Mouse (Mus musculus) neural tube, embryonic 10.5 days (tissue): ENCODE results near the gene Zdhhc18.
A peak's percentile ranks its signal among the peaks of the same experiment; 100 is the strongest.

ENCODE experiments used
- DNase-seq: peaks from one replicate; pipeline ENCODE4 v3.0.0-alpha.2; 2017; ENCODE audit warnings: low spot score; ENCODE audit errors: extremely low spot score

The Zdhhc18 gene

DNA sequence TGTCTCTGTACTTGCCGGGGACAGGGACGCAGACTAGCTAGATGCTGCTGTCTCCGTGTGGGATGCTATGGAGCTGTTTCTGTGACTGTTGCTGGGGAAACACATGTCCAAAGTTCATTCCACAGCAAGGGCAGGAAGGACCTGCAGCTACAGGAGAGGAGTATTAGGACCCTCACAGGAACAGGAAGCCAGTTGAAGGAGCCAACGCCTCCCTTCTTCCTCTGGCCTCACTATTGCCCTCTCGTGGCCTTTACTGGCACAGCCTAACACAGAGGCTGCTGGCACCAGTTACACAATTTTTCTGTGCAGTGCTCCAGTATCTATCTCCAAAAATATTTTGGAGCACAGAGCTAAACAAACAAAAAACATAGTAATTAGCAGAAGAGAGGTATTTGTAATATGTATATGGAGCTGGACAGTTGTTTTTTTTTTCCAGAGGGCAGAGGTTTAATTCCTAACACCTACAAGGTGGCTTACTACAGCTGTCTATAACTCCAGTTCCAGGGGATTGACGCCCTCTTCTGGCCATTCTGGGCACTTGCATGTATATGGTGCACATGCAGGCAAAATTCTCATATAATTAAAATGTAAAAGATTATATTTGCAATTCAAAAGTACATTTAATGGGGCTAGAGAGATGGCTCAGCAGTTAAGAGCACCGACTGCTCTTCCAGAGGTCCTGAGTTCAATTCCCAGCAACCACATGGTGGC, at the start of gene Zdhhc18:
Zdhhc18 (minus strand) TSS at position 166 of the 711 bp plus-strand sequence.
- peak; percentile 75 for DNase-seq

DNA sequence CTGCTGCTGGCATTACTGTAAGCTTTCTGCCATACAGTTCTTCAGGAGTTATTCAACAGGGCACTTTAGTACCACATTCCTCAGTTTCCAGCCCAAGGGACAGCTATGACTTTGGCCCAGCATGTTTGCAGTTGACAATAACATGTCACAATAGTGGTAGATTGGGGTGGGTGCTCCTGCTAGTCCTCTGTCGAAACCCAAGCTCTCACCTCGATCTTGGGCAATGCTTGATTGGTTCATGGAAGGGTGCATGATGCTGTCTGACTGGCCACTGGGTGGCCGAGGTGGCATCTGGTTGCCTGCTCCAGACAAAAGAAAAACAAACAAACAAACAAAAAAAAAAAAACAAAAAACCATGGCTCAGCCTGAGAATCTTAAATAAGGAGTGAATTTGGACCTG, 45.4 kb upstream of the Zdhhc18 start:
- no peak for DNase-seq

DNA sequence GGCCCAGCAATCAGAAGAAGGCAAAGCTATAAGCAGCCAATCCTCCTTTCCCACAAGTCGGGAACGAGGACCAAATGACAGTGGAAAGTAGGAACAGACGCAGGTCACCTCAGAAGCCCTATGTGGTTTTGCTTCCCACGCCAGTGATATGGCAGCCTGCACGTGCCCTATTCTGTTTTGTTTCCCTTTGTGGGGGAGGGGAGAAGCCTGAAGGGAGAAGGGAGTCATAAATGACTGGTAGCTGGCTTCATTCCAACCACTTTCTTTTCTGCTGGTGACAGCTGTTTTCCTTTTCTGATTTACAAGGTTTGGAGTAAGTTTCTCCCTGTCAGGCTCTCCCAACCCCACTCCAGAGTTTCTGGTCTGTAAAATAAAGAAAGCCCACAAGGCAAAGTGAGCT, 40.3 kb upstream of the Zdhhc18 start:
- DNase-seq, result no peak

DNA sequence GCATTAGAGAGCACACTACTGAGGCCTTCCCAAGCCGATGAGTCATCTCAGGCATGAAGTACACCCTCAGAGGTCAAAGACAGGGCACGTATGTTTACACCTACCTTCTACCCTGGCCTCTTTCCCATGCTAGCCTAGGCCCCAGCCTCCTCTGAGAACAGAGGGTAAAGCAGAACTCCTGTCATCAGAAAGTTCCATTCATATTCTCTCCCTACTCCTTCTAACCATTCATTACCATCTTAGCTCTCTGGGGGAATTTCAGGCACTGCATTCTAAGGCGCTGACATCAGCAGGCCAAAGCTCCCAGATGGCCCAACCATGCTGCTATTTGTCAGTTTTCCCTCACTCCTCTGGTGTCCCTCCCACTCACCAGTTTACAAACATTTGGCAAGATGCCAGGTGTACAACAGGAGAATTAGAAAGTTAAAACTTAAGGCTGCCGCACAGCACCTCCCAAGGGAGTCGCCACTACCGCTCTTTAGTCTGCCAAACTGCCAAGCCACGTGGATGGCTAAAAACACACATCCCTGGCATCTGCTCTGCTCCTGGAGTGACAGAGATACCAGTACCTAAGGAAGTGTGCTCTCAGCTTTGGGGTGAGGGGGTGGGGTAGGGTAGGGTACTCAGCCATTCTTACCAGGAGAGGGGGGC, 38.6 kb upstream of the Zdhhc18 start:
- no peak for DNase-seq

DNA sequence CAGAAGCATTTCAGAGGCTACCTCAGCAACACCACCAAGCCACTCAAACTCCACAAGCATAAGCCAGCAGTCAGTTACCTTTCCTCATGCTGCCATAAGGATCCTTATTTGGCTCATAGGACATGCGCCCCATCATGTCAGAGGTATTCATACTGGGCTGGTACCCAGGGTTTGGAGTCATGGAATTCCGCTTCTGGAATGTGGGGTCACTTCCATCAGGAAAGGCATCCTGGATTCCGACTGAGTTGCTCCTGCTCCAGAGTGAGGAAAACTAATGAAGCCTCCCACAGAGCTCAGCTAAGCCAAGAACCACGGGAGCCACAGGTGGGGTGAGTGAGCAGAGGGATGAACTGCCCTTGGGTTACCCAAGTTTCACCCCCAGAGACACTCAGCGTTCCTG, 37.2 kb upstream of the Zdhhc18 start:
- no peak for DNase-seq

DNA sequence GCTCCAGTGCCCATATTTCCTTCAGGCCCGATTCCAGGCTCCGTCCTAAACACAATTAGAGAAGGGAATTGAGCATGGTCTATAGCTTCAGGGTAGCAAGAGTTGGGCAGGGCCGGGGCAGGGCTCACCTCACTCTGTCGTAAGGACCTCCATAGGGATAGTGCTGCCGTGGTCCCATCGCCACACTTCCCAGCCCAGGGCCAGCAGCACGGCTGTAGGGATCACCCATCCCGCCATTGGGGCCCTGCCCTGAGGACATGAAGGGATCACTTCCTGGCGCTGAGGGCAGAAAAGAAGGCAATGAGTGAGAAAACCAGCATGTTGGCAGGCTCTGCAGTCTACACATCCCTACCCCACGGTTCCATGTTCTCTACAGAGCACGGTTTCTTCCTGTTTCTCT, 36.6 kb upstream of the Zdhhc18 start:
- no peak for DNase-seq

DNA sequence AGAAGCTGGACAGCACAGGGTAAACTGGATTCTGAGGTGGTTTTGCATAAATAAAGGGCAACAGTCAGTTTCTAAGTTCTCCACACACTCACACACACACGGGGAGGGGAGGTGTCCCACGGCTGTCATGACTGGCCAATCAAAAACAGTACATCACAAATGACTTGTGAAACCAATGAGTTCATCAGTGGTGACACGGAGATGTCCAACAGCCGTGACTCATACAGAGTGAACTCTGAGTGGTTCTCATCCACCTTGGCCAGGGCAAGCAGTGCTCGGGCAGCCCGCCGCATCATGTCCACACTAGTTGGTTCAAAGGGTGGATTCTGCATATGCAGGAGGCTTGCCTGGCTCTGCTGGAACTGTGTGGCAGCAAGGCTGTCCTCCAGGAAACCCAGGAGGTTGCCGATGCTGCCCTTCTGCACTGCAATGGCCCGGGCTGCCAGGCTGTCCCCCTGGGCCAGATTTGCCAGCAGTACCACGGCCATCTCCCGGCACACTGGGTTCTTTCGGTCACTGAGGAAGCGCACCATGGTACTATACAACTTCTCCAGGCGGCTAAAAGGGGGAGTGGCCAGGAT, 30.3 kb upstream of the Zdhhc18 start:
- DNase-seq, result no peak

DNA sequence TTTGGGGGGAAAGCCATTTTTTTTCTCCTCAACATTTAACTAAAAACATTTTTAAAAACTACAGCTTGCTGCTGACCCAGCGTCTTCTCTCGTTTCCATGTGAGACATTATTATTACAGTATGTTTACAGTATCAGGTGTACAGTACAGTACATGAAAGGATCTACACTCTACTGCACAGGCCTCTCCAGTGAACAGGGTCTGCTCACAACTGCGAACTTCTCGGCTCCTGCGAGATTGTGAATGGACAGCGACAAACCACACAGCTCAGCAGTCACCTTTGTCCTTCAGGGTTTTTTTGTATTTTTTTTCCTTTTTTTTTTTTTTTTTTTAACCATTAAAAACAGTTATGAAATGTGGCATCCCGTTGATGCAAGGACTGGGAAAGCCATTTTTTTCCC, 29.7 kb upstream of the Zdhhc18 start:
- no peak for DNase-seq

DNA sequence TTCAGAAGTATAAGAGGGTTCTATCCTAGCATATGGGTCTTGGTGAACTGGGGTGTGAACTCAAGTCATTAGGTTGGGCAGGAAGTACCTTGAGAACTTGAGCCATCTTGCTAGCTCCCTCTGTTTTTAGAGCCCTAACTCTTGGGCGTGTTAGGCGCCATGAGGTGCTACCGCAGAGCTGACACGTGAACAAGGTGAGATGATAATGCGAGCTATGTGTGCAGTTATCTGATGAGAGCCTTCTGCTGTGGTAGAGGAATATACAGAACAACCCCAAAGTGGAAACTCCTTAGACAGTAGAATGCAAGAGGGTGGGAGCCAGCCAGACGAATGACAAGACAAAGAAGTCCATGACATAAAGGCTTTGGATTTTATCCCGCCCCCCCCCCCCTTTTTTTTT, 27.3 kb upstream of the Zdhhc18 start:
- DNase-seq, result no peak

DNA sequence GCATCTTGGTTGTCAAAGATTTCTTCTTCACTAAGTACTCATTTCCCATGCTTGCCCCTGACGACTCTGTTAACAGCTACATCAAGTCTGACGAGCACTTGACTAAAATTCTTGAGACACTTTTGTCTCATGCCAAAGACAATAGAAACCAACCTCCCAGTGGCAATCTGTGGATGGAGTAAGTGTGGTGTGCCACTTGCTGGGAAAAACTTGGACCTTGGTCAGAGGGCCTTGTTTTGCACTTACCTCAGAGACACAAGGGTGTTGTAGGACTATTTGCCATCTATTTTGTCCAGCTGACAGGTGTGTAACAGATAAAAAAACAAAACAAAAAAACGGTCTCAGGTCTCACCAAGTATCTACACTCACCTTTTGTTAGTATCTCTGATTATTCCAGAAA, 26.2 kb upstream of the Zdhhc18 start:
- no peak for DNase-seq

DNA sequence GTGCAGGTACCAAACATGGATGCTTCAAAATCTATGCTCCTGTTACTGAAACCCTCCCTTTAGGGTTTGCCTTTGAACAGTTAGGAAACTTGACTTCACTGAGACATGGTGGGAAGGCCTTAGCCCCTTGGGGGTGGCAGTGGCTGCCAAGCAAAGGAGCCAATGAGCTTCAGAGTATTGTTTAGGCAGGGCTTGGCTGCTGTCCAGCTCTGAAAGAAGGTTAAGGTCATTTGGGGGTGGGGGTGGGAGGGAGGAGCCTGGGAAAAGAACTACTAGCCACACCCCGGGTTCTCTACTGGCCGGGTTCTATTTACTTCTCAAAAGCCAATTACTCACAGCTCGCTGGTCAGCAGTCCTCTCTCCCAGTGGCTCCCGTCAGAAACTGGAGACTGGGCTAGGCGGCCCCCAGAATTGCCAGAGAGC, 25.7 kb upstream of the Zdhhc18 start:
- DNase-seq, result peak; percentile 61

DNA sequence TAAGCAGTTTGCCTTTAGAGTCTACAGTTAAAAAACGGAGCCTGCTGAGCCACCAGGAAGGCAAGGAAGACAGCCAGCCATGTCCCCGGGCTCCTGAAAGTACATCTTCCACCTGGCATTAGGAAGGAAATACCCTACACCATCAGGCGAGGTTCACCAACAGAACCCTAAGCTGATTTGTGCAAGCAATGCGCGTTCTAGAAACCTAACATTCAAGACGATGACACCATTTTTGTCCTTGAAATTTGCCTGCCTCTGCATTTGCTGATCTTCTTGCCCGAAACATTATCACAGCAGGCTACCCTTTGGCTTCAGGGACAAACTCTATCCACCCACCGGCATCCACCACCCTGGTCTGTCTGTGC, 24.4 kb upstream of the Zdhhc18 start:
- no peak for DNase-seq

DNA sequence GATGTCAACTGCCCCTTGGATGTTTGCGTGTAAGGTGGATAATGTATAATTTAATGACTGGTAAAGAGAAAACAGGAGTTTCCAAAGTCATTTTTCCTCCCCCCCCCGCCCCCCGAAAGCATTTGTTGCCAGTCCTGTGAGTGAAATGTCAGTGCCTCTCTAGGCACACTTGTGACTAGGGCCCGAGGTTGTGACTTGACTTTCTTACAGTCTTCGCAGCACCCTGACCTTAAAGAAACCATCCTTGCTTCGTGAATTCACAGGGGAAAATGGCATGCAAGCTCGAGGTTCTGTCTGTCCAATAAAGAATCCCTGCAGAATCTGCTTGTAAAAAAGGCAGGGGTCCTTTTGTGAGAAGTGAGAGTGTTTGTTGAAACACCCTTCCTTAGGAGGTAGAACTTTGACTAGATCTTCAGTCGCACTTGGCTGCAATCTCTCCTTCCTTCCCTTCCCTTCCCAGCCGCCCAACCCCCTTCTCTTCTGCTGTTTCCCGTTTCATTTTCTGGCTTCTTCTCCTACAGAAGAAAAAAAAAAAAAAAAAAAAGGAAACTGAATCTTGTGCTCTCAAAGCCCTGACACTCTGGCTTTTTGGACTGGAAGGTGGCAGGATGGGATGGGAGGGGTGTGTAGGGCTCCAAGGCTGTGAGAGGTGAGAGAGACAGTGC, 23.8 kb upstream of the Zdhhc18 start:
- no peak for DNase-seq

DNA sequence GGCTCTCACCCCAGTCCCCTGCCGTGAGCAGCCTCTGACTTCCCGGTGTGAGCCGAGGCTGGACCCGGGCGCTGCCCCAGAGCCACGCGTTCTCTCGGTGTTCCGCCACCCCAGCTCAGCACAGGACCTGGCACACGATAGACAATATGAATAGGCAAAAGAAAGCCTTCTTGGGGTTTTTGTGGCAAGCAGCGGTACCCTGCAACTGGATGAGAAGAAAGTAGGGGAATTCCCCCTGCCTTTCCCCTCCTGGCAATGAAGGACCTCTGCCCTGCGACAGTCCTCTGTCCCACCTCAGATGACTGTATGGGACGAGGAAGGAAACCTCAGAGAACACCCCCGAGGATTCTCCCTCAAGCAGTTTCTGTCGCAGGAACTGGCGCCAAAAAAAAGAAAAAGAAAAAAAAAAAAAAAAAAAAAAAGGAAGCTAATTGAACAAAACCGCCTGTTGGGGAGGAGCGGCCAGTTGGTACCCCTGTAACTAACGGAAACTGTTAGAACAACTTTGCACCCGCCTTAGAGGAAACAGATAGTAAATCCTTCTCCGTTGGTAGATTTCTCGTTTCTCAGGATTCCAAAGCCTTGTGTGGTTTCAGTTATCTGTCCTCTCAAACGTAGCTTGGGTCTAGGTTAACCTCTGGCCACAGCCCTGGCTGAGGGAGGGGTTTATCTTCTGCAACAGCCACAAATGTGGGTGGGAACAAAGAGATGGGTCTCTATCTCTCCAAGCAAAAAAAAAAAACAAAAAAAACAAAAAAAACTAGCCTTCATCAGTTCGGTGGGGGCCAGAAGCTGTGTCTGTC, 23.1 kb upstream of the Zdhhc18 start:
- DNase-seq, result no peak

DNA sequence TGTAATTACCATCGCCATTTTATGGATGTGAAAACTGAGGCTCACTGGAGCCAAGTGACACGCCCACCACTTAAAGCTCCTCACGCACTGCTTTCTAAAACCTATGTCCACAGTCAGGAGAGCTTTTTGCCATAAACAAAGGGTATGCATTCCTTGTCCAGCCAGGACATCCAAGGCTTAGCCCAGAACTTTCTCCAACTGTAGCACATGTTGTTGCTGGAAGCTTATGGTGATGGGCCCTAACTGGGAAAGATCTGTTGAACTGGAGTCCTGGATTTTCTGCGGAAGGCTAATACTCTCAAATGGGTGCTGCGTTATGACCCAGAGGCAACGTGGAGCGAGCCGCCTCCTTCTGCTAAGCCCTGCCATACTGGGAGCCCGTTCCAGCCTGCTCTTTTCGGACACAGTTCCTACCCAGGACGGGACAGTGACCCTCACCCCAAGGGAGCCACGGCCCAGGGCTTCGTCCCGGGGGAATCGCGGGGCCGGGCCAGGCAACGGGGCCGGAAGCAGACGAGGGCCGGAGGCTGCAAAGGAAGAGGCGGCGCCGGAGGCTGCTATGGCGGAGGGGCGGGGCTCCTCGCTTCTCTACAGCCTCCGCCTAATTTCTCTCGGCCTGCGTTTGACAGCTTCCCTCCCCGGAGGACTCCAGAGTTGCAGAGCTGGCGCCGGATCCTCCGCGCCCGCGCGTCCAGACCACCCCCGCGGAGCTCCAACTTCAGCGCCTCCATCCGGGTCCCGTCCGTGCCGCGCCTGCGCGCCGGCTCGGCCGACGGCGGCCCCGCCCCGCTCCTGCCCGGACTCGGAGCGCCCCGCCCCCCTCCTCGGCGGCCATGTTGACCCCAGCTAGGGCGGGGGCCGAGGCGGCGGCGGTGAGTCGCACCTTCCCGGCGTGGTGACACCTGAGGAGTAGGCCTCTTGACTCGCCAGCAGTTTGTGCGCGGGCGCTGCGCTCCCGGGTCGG, 22.2 kb upstream of the Zdhhc18 start, which contains the start of gene Pigv:
Pigv (minus strand) TSS at position 767 of the 964 bp plus-strand sequence.
- DNase-seq, result peak; percentile 97

DNA sequence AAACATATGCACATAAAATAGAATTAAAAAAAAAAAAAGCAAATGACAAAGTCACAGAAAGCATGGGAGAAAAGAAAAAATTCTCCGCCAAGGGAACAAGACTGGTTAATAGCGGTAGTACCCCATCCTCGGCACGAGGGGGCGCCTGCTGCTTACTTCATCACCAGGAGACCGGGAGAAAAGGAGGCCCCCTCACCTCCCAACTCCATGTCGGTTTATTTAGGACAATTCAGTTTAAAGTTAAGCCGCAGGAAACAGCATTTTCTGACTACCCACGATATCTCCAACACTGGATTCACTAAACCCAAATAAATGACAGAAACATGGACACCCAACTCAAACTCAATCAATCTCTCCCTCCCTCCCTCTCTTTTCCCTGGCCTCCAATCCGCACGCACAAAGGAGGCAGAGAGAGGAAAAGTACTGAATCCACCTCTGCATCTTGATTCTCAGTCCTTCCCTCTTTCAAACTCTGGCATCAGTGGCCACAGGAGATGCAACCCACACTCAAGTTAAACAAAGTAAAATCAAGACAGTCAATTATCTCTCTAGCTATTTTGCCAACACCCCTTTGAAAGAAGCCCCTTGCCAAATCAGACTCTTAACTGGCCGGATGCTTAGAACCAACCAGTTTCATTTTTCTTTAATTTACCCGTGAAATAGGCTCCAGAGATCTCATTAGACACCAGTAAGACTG, 21.4 kb upstream of the Zdhhc18 start:
- peak; percentile 83 for DNase-seq

DNA sequence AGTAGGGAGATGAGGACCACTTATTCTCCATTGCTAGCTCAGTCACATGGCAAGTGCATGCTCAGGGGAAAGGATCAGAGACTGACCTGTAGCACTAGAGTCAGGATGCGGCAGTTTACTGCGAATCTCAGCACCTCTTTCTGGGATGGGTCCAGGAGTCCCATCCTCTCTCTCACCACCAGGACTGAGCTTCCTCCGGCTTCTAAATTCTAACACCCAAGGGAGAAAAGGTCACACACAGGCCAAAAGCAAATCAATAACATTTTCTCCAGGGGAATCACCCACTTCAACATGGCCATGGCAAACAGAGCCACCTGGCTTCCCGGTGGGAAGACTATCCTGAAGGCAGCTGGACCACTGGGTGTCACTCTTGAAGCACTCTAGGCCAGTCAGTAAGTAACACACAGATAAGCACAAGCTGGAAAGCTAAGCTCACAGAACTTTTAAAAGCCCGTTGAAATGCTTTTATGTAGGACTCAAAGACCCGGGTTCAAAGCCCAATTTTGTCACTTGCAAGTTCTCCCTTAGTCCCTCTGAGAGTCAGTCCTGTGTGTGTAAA, 19.8 kb upstream of the Zdhhc18 start:
- no peak for DNase-seq

DNA sequence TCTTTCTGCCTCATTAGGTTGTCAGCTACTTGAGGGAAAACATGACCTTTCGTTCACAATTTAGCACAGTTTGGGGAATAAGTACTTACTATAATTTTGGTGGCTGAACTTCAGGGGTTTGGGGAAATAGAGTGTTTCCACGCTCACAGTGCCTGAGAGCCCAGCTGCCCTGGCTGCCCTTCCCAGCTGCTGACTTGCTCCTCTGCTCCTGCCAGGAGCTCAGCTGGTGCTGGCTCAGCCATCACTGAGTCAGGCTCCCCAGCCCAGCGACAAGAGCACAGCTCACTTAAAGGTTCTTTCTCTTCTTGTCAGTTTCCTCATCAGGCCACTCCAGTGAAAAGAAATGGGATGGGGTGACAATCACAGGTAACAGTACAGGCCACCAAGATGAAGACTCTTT, 18.6 kb upstream of the Zdhhc18 start:
- no peak for DNase-seq

DNA sequence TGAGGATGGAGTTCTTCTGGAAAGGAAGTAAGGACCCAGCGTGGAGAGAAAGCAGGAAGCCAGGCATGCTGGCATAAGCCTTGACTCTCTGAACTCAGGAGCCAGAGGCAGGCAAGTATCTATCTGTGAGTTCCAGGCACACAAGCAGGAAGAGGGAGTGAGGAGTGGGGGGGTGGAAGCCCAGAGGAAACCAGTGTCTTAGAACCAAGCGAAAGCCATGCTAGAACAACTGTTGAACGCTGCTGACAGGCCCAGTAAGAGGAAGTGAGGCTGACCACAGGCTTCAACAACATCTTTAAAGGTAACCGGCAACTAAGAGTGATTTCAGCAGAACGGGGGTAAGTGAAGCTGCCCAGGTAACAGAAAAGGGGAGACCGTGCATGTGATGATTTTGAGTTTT, 16.2 kb upstream of the Zdhhc18 start:
- no peak for DNase-seq
